Mouse (Mus musculus) ES-E14 (cell line): ENCODE results near the gene Pwp2.

ENCODE experiments used
- CHD2 ChIP-seq: IDR thresholded peaks from 2 replicates; pipeline ENCODE4 v1.6.1; 2014; ENCODE audit warnings: mild to moderate bottlenecking, low read depth, low read length, inconsistent platforms
- HCFC1 ChIP-seq: IDR thresholded peaks from 2 replicates; pipeline ENCODE4 v1.6.1; 2012; ENCODE audit warnings: low read length, inconsistent platforms, borderline replicate concordance; ENCODE audit not compliant: insufficient read depth
- ZC3H11A ChIP-seq: IDR thresholded peaks from 2 replicates; pipeline ENCODE4 v1.6.1; 2012; ENCODE audit warnings: low read depth, mild to moderate bottlenecking, inconsistent platforms, low read length, borderline replicate concordance
- ZNF384 ChIP-seq: IDR thresholded peaks from 2 replicates; pipeline ENCODE4 v1.6.1; 2012; ENCODE audit warnings: low read depth, low read length, inconsistent platforms

GRCm38 (mm10) chr10:78143727-78144505 lies 41.0 kb downstream of the Pwp2 start:
- TF ChIP-seq ZC3H11A (no peak), CHD2 (no peak), HCFC1 (no peak), ZNF384 (no peak)
